Mouse (Mus musculus): ENCODE results near the gene Imp3. TPM values are rescaled to one million over a fixed set of nuclear protein-coding genes. Genes with fewer than 3 reads are reported as not detected.

The Imp3 gene
- polyA plus RNA-seq, 1 experiment = 167 TPM

GRCm38 (mm10) chr9:56981502-56981901, 44.2 kb downstream of the Imp3 start:
- Histone ChIP-seq H3K4me3 (ENCODE audit: extremely low read depth, insufficient read depth, insufficient read length) (no peak overlapping the region), H3K4me1 (ENCODE audit: control insufficient read depth, insufficient read depth, insufficient read length) (no peaks in the 10 kb centered on the region), H3K27me3 (ENCODE audit: control insufficient read depth, insufficient read depth, low read length) (no peaks in the 10 kb centered on the region), H3K36me3 (ENCODE audit: control insufficient read depth, insufficient read depth, low read length) (peaks cover 14% of the 10 kb centered on the region), H3K27ac (ENCODE audit: insufficient read depth, low read length) (no peak overlapping the region)
- no peak for DNase-seq (ENCODE audit: low read depth in 1 of 2, low spot score in 2 of 2)
- WGBS = 78% methylated on average over 1 of the region's 1 CpGs
- no peak for TF ChIP-seq CTCF (IDR thresholded peaks at IDR 0.05; ENCODE audit: extremely low read depth, insufficient read depth, insufficient read length, insufficient replicate concordance)
- TF ChIP-seq POLR2A (IDR thresholded peaks at IDR 0.05; ENCODE audit: low read depth, low read length) = no peak

Other genes starting within 250 kb of the Imp3 start
- gene Lingo1, start 141.0 kb upstream of the Imp3 start, polyA plus RNA-seq (2012; rRNA removed) = 6.7 and 8.1 TPM in 2 replicates
- gene Odf3l1, start 72.8 kb upstream of the Imp3 start, polyA plus RNA-seq (2012; rRNA removed) = 0.28 and 0.29 TPM in 2 replicates
- 1.3 TPM in 2 replicates for gene Cspg4, start 72.4 kb upstream of the Imp3 start, polyA plus RNA-seq (2012; rRNA removed)
- gene Snx33, start 9.1 kb upstream of the Imp3 start, polyA plus RNA-seq (2012; rRNA removed) = 8.6 and 9.0 TPM in 2 replicates
- gene Snupn, start 13.4 kb downstream of the Imp3 start, polyA plus RNA-seq (2012; rRNA removed) = 2.8 and 3.7 TPM in 2 replicates
- 13.1 and 21.1 TPM in 2 replicates for gene Ptpn9, start 57.4 kb downstream of the Imp3 start, polyA plus RNA-seq (2012; rRNA removed)
- 83.3 and 98.2 TPM in 2 replicates for gene Sin3a, start 134.6 kb downstream of the Imp3 start, polyA plus RNA-seq (2012; rRNA removed)
- 170 and 183 TPM in 2 replicates for gene Man2c1, start 193.2 kb downstream of the Imp3 start, polyA plus RNA-seq (2012; rRNA removed)
- gene Neil1, start 210.8 kb downstream of the Imp3 start, polyA plus RNA-seq (2012; rRNA removed) = 11.5 and 14.7 TPM in 2 replicates
- gene Commd4, start 220.9 kb downstream of the Imp3 start, polyA plus RNA-seq (2012; rRNA removed) = 142 and 207 TPM in 2 replicates

Data from spleen, adult 2 months (tissue).